Mouse (Mus musculus): Measurements from ENCODE around the gene Msmp. TPM values are rescaled to one million over a fixed set of nuclear protein-coding genes. Genes with fewer than 3 reads are reported as not detected.

Gene Msmp
- polyA plus RNA-seq, 1 experiment from 2014 or later, result 1.1 TPM

GRCm38 (mm10) chr4:43546375-43547047, 37.8 kb downstream of the Msmp start:
- Histone ChIP-seq H3K9ac (ENCODE audit: low read length) (no peak overlapping the region), H3K4me1 (replicated peaks; ENCODE audit: control insufficient read depth, insufficient read depth, low read length) (no peaks in the 10 kb centered on the region), H3K4me3 (ENCODE audit: low read length) (no peak overlapping the region), H3K27me3 (ENCODE audit: control insufficient read depth, insufficient read depth, low read depth, low read length) (no peaks in the 10 kb centered on the region), H3K9me3 (ENCODE audit: control insufficient read depth, low read length) (no peaks in the 10 kb centered on the region), H3K4me2 (ENCODE audit: low read depth, low read length) (no peak overlapping the region), H3K36me3 (ENCODE audit: control insufficient read depth, insufficient read depth, low read length) (peaks cover 92% of the 10 kb centered on the region), H3K27ac (ENCODE audit: low read length) (no peak overlapping the region)
- WGBS, result 89% methylated on average over 12 of the region's 12 CpGs
- no peak for ATAC-seq (ENCODE audit: low read depth)

- Histone ChIP-seq H3K9ac (ENCODE audit: low read length) (no peak overlapping the region), H3K9me3 (ENCODE audit: control insufficient read depth, low read length) (no peaks in the 10 kb centered on the region), H3K4me3 (ENCODE audit: low read length) (no peak overlapping the region), H3K36me3 (ENCODE audit: control insufficient read depth, insufficient read depth, low read length) (peaks cover 87% of the 10 kb centered on the region), H3K4me2 (ENCODE audit: low read depth, low read length) (no peak overlapping the region), H3K27me3 (ENCODE audit: control insufficient read depth, insufficient read depth, low read depth, low read length) (no peaks in the 10 kb centered on the region), H3K27ac (ENCODE audit: low read length) (no peak overlapping the region), H3K4me1 (replicated peaks; ENCODE audit: control insufficient read depth, insufficient read depth, low read length) (no peaks in the 10 kb centered on the region)
- no peak for ATAC-seq (ENCODE audit: low read depth)
- WGBS, result 77% methylated on average over 3 of the region's 3 CpGs
These were observed 42.2 kb downstream of the Msmp start for GRCm38 (mm10) chr4:43542044-43542443.

- H3K27me3 ChIP-seq (ENCODE audit: control insufficient read depth, insufficient read depth, low read depth, low read length), result no peaks in the 10 kb centered on the region
- H3K9ac ChIP-seq (ENCODE audit: low read length), result no peak overlapping the region
- H3K36me3 ChIP-seq (ENCODE audit: control insufficient read depth, insufficient read depth, low read length), result peaks cover 84% of the 10 kb centered on the region
- H3K4me3 ChIP-seq (ENCODE audit: low read length), result no peak overlapping the region
- ATAC-seq (ENCODE audit: low read depth), result no peak
- WGBS, result 83% methylated on average over 9 of the region's 9 CpGs
- H3K4me1 ChIP-seq (replicated peaks; ENCODE audit: control insufficient read depth, insufficient read depth, low read length), result no peaks in the 10 kb centered on the region
- H3K4me2 ChIP-seq (ENCODE audit: low read depth, low read length), result no peak overlapping the region
- no peak overlapping the region for H3K27ac ChIP-seq (ENCODE audit: low read length)
- no peaks in the 10 kb centered on the region for H3K9me3 ChIP-seq (ENCODE audit: control insufficient read depth, low read length)
These were observed 48.3 kb downstream of the Msmp start for GRCm38 (mm10) chr4:43536031-43536430.

DNA sequence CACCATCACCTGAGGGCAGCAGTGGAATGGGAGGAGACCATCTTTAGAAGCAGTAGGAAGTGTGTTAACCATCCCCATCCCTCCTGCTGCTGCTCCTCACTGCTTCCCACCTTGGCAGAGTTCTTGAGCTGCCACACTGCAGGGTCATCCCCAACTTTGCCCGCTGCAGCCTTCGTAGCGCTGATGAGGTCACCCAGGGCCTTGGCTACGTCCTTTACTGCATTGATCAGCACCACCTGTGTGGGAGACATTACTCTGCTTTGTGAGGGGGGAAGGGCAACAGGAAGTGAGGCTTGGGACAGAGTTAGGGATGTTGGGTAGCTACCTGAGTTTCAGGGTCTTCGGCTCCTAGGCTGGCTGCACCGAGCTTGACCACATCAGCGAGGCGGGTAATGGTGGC, 48.7 kb downstream of the Msmp start:
- no peak overlapping the region for H3K4me3 ChIP-seq (ENCODE audit: low read length)
- WGBS, result 94% methylated on average over 8 of the region's 8 CpGs
- no peaks in the 10 kb centered on the region for H3K9me3 ChIP-seq (ENCODE audit: control insufficient read depth, low read length)
- no peak overlapping the region for H3K4me2 ChIP-seq (ENCODE audit: low read depth, low read length)
- no peak overlapping the region for H3K9ac ChIP-seq (ENCODE audit: low read length)
- no peak overlapping the region for H3K27ac ChIP-seq (ENCODE audit: low read length)
- peaks cover 86% of the 10 kb centered on the region for H3K36me3 ChIP-seq (ENCODE audit: control insufficient read depth, insufficient read depth, low read length)
- H3K4me1 ChIP-seq (replicated peaks; ENCODE audit: control insufficient read depth, insufficient read depth, low read length), result no peaks in the 10 kb centered on the region
- ATAC-seq (ENCODE audit: low read depth), result no peak
- H3K27me3 ChIP-seq (ENCODE audit: control insufficient read depth, insufficient read depth, low read depth, low read length), result no peaks in the 10 kb centered on the region

DNA sequence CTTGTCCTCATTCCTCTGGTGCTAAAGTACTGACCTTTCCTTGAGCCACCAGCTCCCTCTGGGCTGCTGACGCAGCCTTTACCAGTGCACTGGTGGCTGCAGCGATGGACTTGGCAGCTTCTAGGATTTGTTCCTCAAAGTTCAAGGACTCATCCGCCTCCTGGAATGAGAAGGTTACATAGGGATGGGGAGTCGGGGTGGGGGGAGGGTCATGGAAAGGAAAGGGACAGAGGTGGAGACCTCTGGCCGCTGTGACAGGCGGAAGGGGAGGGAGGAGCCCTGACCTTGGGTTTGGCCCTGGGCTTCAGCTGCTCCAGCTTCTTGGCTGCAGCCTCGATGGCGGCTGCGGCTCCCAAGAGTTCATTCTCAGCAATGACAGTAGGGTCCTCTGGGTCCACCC, 51.0 kb downstream of the Msmp start:
- Histone ChIP-seq H3K4me1 (replicated peaks; ENCODE audit: control insufficient read depth, insufficient read depth, low read length) (no peaks in the 10 kb centered on the region), H3K4me2 (ENCODE audit: low read depth, low read length) (no peak overlapping the region), H3K27ac (ENCODE audit: low read length) (no peak overlapping the region), H3K4me3 (ENCODE audit: low read length) (no peak overlapping the region), H3K27me3 (ENCODE audit: control insufficient read depth, insufficient read depth, low read depth, low read length) (no peaks in the 10 kb centered on the region), H3K36me3 (ENCODE audit: control insufficient read depth, insufficient read depth, low read length) (peaks cover 65% of the 10 kb centered on the region), H3K9ac (ENCODE audit: low read length) (no peak overlapping the region), H3K9me3 (ENCODE audit: control insufficient read depth, low read length) (no peaks in the 10 kb centered on the region)
- 86% methylated on average over 9 of the region's 9 CpGs for WGBS
- ATAC-seq (ENCODE audit: low read depth), result no peak

Small RNA genes within 50 kb of the gene (microRNA-seq; reads per million reads assigned to microRNA genes)
- gene Gm25262, result 0.59 reads per million

Other genes starting within 250 kb of the Msmp start
- 12.9 and 15.1 TPM in 2 replicates for gene Rusc2, start 202.5 kb downstream of the Msmp start, polyA plus RNA-seq (2015; fragmentation: Nextera tagmentation; extraction: Ambion mirVana)
- 0.87 and 1.4 TPM in 2 replicates for gene Fam166b, start 155.4 kb downstream of the Msmp start, polyA plus RNA-seq (2015; fragmentation: Nextera tagmentation; extraction: Ambion mirVana)
- 2.2 and 3.4 TPM in 2 replicates for gene Tesk1, start 142.6 kb downstream of the Msmp start, polyA plus RNA-seq (2015; fragmentation: Nextera tagmentation; extraction: Ambion mirVana)
- 2.0 and 3.0 TPM in 2 replicates for gene Cd72, start 129.9 kb downstream of the Msmp start, polyA plus RNA-seq (2015; fragmentation: Nextera tagmentation; extraction: Ambion mirVana)
- gene Sit1, start 100.8 kb downstream of the Msmp start, polyA plus RNA-seq (2015; fragmentation: Nextera tagmentation; extraction: Ambion mirVana), result 0.25 and 0.74 TPM in 2 replicates
- 73.7 and 73.8 TPM in 2 replicates for gene Ccdc107, start 91.6 kb downstream of the Msmp start, polyA plus RNA-seq (2015; fragmentation: Nextera tagmentation; extraction: Ambion mirVana)
- 47.7 and 56.1 TPM in 2 replicates for gene Arhgef39, start 84.8 kb downstream of the Msmp start, polyA plus RNA-seq (2015; fragmentation: Nextera tagmentation; extraction: Ambion mirVana)
- gene Car9, start 77.5 kb downstream of the Msmp start, polyA plus RNA-seq (2015; fragmentation: Nextera tagmentation; extraction: Ambion mirVana), result 5.5 and 6.4 TPM in 2 replicates
- 203 and 218 TPM in 2 replicates for gene Tpm2, start 60.7 kb downstream of the Msmp start, polyA plus RNA-seq (2015; fragmentation: Nextera tagmentation; extraction: Ambion mirVana)
- 69.5 and 70.9 TPM in 2 replicates for gene Creb3, start 22.2 kb downstream of the Msmp start, polyA plus RNA-seq (2015; fragmentation: Nextera tagmentation; extraction: Ambion mirVana)
- gene Tln1, start 21.8 kb downstream of the Msmp start, polyA plus RNA-seq (2015; fragmentation: Nextera tagmentation; extraction: Ambion mirVana), result 68.7 and 84.9 TPM in 2 replicates
- 23.1 and 25.0 TPM in 2 replicates for gene Rgp1, start 5.8 kb downstream of the Msmp start, polyA plus RNA-seq (2015; fragmentation: Nextera tagmentation; extraction: Ambion mirVana)
- gene Gba2, start 5.6 kb downstream of the Msmp start, polyA plus RNA-seq (2015; fragmentation: Nextera tagmentation; extraction: Ambion mirVana), result 21.0 and 21.3 TPM in 2 replicates
- 11.1 and 11.6 TPM in 2 replicates for gene Npr2, start 47.4 kb upstream of the Msmp start, polyA plus RNA-seq (2015; fragmentation: Nextera tagmentation; extraction: Ambion mirVana)
- 9.0 and 9.6 TPM in 2 replicates for gene Spag8, start 69.1 kb upstream of the Msmp start, polyA plus RNA-seq (2015; fragmentation: Nextera tagmentation; extraction: Ambion mirVana)
- 120 and 127 TPM in 2 replicates for gene Hint2, start 72.0 kb upstream of the Msmp start, polyA plus RNA-seq (2015; fragmentation: Nextera tagmentation; extraction: Ambion mirVana)
- gene Tmem8b, start 84.5 kb upstream of the Msmp start, polyA plus RNA-seq (2015; fragmentation: Nextera tagmentation; extraction: Ambion mirVana), result 4.8 and 5.4 TPM in 2 replicates
- 2.2 and 2.8 TPM in 2 replicates for gene Fam221b, start 84.7 kb upstream of the Msmp start, polyA plus RNA-seq (2015; fragmentation: Nextera tagmentation; extraction: Ambion mirVana)
- not detected in 2 replicates for gene Olfr70, start 116.3 kb upstream of the Msmp start, polyA plus RNA-seq (2015; fragmentation: Nextera tagmentation; extraction: Ambion mirVana)
- 0.08 and 0.16 TPM in 2 replicates for gene Olfr71, start 125.8 kb upstream of the Msmp start, polyA plus RNA-seq (2015; fragmentation: Nextera tagmentation; extraction: Ambion mirVana)
- 2.0 and 2.9 TPM in 2 replicates for gene Hrct1, start 142.7 kb upstream of the Msmp start, polyA plus RNA-seq (2015; fragmentation: Nextera tagmentation; extraction: Ambion mirVana)
- gene Spaar, start 145.5 kb upstream of the Msmp start, polyA plus RNA-seq (2015; fragmentation: Nextera tagmentation; extraction: Ambion mirVana), result 1.2 and 2.1 TPM in 2 replicates
- gene Olfr159, start 186.5 kb upstream of the Msmp start, polyA plus RNA-seq (2015; fragmentation: Nextera tagmentation; extraction: Ambion mirVana), result not detected in 2 replicates
- gene Olfr156, start 239.4 kb upstream of the Msmp start, polyA plus RNA-seq (2015; fragmentation: Nextera tagmentation; extraction: Ambion mirVana), result not detected in 2 replicates

Measured in lung, embryonic 16.5 days (tissue).